8 mouse cellular contexts compared by ENCODE assay signal in the genomic region with DNA sequence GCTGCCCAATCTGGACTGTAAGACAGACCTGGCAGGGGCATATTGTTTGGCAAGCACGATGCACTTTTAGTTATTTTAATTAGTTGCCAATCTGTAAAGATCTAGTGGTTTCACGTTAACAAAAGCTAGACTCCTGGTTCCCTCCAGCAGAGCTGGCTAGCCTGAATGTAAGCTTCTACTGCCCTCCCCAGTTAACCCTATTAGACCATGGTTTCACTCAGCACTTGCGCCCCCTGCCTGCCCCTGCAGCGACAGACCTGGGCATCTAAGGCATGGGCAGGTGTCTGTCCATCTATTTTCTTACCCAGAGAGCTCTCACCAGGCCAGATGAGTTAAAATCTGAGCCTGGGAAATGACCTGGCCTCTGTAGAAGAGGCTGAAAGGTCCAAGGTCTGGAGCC. TPM values are rescaled to one million over a fixed set of nuclear protein-coding genes. Genes with fewer than 3 reads are reported as not detected.
DNase-seq lines count a peak whose midpoint lies in the region; ATAC-seq and TF ChIP-seq lines count a peak whose summit lies in the region.

No protein-coding gene starts in this region.

- no peak overlapping the region for H3K9ac ChIP-seq in kidney, embryonic 16.5 days (replicated peaks; ENCODE audit: low read length)
- H3K9ac ChIP-seq in midbrain, embryonic 14.5 days (replicated peaks; ENCODE audit: low read length): 0 out of 2 replicates have a peak overlapping the region, but pooled peaks have one; percentile 20

- H3K9me3 ChIP-seq in forebrain, embryonic 10.5 days: no peaks in the 10 kb centered on the region; the same call in 1 of the 2 replicates
- no peaks in the 10 kb centered on the region for H3K9me3 ChIP-seq in kidney, embryonic 16.5 days (ENCODE audit: low read length)
- H3K9me3 ChIP-seq in midbrain, embryonic 14.5 days (ENCODE audit: control insufficient read depth, low read length): no peaks in the 10 kb centered on the region

- H3K4me3 ChIP-seq in gastrocnemius, adult 2 months: no peak overlapping the region
- no peak overlapping the region for H3K4me3 ChIP-seq in forebrain, embryonic 10.5 days
- no peak overlapping the region for H3K4me3 ChIP-seq in kidney, embryonic 16.5 days (ENCODE audit: low read length)
- peak overlapping the region; percentile 46 for H3K4me3 ChIP-seq in midbrain, embryonic 14.5 days (replicated peaks; ENCODE audit: low read depth, low read length)

- H3K36me3 ChIP-seq in forebrain, embryonic 10.5 days (replicated peaks): no peaks in the 10 kb centered on the region
- no peaks in the 10 kb centered on the region for H3K36me3 ChIP-seq in kidney, embryonic 16.5 days (ENCODE audit: insufficient read depth, low read length)
- no peaks in the 10 kb centered on the region for H3K36me3 ChIP-seq in midbrain, embryonic 14.5 days (ENCODE audit: control insufficient read depth, insufficient read depth, low read length)

- H3K4me1 ChIP-seq in forebrain, embryonic 10.5 days: peaks cover 41% of the 10 kb centered on the region
- peaks cover 15% of the 10 kb centered on the region for H3K4me1 ChIP-seq in kidney, embryonic 16.5 days (ENCODE audit: insufficient read depth, low read length)
- peaks cover 42% of the 10 kb centered on the region for H3K4me1 ChIP-seq in midbrain, embryonic 14.5 days (ENCODE audit: control insufficient read depth, insufficient read depth, low read length)

- WGBS in forebrain, embryonic 10.5 days: 15% methylated on average over 4 of the region's 4 CpGs
- WGBS in kidney, embryonic 16.5 days: 16% methylated on average over 4 of the region's 4 CpGs
- WGBS in midbrain, embryonic 14.5 days: 4% methylated on average over 4 of the region's 4 CpGs

- intact Hi-C loops in gastrocnemius, adult 2 months (cut with DNase I): no loop called here

- H3K27me3 ChIP-seq in forebrain, embryonic 10.5 days (ENCODE audit: poor library complexity, severe bottlenecking): peaks cover 52% of the 10 kb centered on the region
- peaks cover 27% of the 10 kb centered on the region for H3K27me3 ChIP-seq in kidney, embryonic 16.5 days (ENCODE audit: insufficient read depth, low read length)
- H3K27me3 ChIP-seq in midbrain, embryonic 14.5 days (ENCODE audit: control insufficient read depth, insufficient read depth, low read length): no peaks in the 10 kb centered on the region

- H3K27ac ChIP-seq in gastrocnemius, adult 2 months: no peak overlapping the region
- H3K27ac ChIP-seq in forebrain, embryonic 10.5 days: no peak overlapping the region
- H3K27ac ChIP-seq in kidney, embryonic 16.5 days (ENCODE audit: low read length): no peak overlapping the region
- H3K27ac ChIP-seq in midbrain, embryonic 14.5 days (replicated peaks; ENCODE audit: low read depth, low read length): peak overlapping the region; percentile 61

- peak; percentile 31; the same call in 1 of the 2 replicates for TF ChIP-seq CTCF in gastrocnemius, adult 2 months (IDR thresholded peaks at IDR 0.05)

- H3K4me2 ChIP-seq in kidney, embryonic 16.5 days (replicated peaks; ENCODE audit: low read depth, low read length): no peak overlapping the region
- H3K4me2 ChIP-seq in midbrain, embryonic 14.5 days (ENCODE audit: low read length): peak overlapping the region; percentile 86

- peak; percentile 37; the same call in 1 of the 2 replicates for ATAC-seq in kidney, embryonic 16.5 days (ENCODE audit: low FRiP score, low TSS enrichment)
- no peak for ATAC-seq in midbrain, embryonic 14.5 days (ENCODE audit: low FRiP score, low TSS enrichment)

- no peak for DNase-seq in gastrocnemius, adult 2 months
- no peak for DNase-seq in gastrocnemius, postnatal 4 days (ENCODE audit: low spot score in 2 of 2)
- DNase-seq in testis, postnatal 10 days (ENCODE audit: low spot score): peak; percentile 75
- no peak for DNase-seq in testis, postnatal 14 days (ENCODE audit: low spot score)
- peak; percentile 24 for DNase-seq in forebrain, embryonic 10.5 days (ENCODE audit: extremely low spot score, low spot score)
- peak; percentile 80 for DNase-seq in midbrain, embryonic 14.5 days
- no peak for DNase-seq in urinary bladder, postnatal 25 days (ENCODE audit: low spot score)

RNA-seq across cellular contexts. Expression of a gene that starts 4.4 kb away (rescaled TPM):
- 1 to 10 TPM; 1.2 to 2.0 TPM for total RNA-seq in gastrocnemius, adult 2 months (2021)
- 10 to 100 TPM; 14.7 to 15.8 TPM for total RNA-seq in gastrocnemius, postnatal 4 days (2021)
- polyA plus RNA-seq in forebrain, embryonic 10.5 days (2016; fragmentation: Nextera tagmentation; extraction: Ambion mirVana): 32.1 and 36.4 TPM in 2 replicates
- 25.5 and 28.3 TPM in 2 replicates for polyA plus RNA-seq in kidney, embryonic 16.5 days (2015; fragmentation: Nextera tagmentation; extraction: Ambion mirVana)
- 144 and 154 TPM in 2 replicates for polyA plus RNA-seq in midbrain, embryonic 14.5 days (2014; fragmentation: Nextera tagmentation; extraction: Ambion mirVana)

Comparison
In these comparisons a context has a peak if more than half of its experiments do, and no peak if none do; other contexts are left out.
1. DNase-seq: peak in testis, postnatal 10 days (single experiment), forebrain, embryonic 10.5 days (single experiment) and midbrain, embryonic 14.5 days (single experiment); none in gastrocnemius, adult 2 months (single experiment), gastrocnemius, postnatal 4 days (0 of 2), testis, postnatal 14 days (single experiment) and urinary bladder, postnatal 25 days (single experiment).